Mouse (Mus musculus) kidney, embryonic 16.5 days (tissue): Measurements from ENCODE around the gene Pbx1. TPM values are rescaled to one million over a fixed set of nuclear protein-coding genes. Genes with fewer than 3 reads are reported as not detected.

Experiments
- ATAC-seq: fragments of 200-750 bp; cut with Nextera tagmentation; 2 replicates; pipeline ENCODE4 v1.8.0; 2017; ENCODE audit warnings: moderate TSS enrichment; ENCODE audit not compliant: low FRiP score, low TSS enrichment
- H3K27ac ChIP-seq: fragments of 300-500 bp; sonication (generic); 2 replicates; pipeline ENCODE4 v1.5.1; 2014; ENCODE audit warnings: low read length
- H3K27me3 ChIP-seq: fragments of 300-500 bp; sonication (generic); 2 replicates; pipeline ENCODE4 v1.6.1; 2014; ENCODE audit warnings: low read length, control low read depth, mixed read lengths; ENCODE audit not compliant: insufficient read depth
- H3K36me3 ChIP-seq: fragments of 300-500 bp; sonication (generic); 2 replicates; pipeline ENCODE4 v1.6.1; 2014; ENCODE audit warnings: low read length, control low read depth, mixed read lengths; ENCODE audit not compliant: insufficient read depth
- H3K4me1 ChIP-seq: fragments of 300-500 bp; sonication (generic); 2 replicates; pipeline ENCODE4 v1.6.1; 2014; ENCODE audit warnings: low read length, control low read depth, mixed read lengths; ENCODE audit not compliant: insufficient read depth
- H3K4me2 ChIP-seq: fragments of 300-500 bp; sonication (generic); replicated peaks from 2 replicates; pipeline ENCODE4 v1.6.1; 2014; ENCODE audit warnings: low read depth, low read length
- H3K4me3 ChIP-seq: fragments of 300-500 bp; sonication (generic); 2 replicates; pipeline ENCODE4 v1.5.1; 2014; ENCODE audit warnings: mild to moderate bottlenecking, low read length
- H3K9ac ChIP-seq: fragments of 300-500 bp; sonication (generic); replicated peaks from 2 replicates; pipeline ENCODE4 v1.6.1; 2014; ENCODE audit warnings: low read length
- H3K9me3 ChIP-seq: fragments of 300-500 bp; sonication (generic); 2 replicates; pipeline ENCODE4 v1.6.1; 2016; ENCODE audit warnings: low read length, control low read depth
- WGBS: fragments of 180-500 bp; shearing (Covaris S2); extraction: QIAGEN DNeasy Blood & Tissue Kit; methylation state at CpG from one replicate; pipeline ENCODE4 v1.1.7; 2014; 5-methylcytosine and 5-hydroxymethylcytosine counted together
- polyA plus RNA-seq: library from polyadenylated mRNA; unstranded; fragments of >200 nt; fragmentation: Nextera tagmentation; extraction: Ambion mirVana; gene quantifications from 2 replicates; pipeline ENCODE4 v1.2.1, GENCODE M21; 2015

The Pbx1 gene
- polyA plus RNA-seq, 1 experiment from 2014 or later, result 67.3 TPM

DNA sequence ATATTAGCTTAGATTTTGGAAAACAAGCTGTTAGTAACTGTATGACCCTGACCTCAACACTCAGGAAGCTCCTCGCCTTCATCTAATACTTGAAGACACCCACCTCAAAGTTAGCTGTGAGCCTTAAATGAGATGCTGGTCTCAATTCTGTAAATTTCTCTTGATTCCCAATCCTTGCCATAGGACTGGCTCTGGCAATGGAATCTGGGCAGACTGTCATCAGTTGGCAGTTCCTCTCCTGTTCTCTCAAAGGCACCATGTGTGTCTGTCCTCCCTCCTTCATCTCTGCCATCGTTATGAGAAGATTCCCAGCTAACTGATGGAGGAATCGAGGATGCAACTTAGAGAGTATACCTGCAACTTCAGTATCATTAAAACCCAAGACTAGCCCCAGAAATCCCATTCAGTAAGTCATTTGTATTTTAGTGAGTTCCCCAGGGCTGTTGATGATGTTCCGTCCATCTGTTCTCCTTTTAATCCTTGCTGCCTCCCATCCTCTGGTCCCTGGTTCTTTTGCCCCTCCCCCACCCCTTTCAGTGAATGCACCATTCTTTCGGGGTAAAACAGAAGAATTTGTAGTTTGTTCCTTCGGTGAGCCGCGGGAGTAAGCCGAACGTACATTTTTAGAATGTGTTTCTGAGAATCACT, 353.2 kb downstream of the Pbx1 start:
- no peak overlapping the region for H3K4me2 ChIP-seq
- H3K4me1 ChIP-seq, result no peaks in the 10 kb centered on the region
- H3K9me3 ChIP-seq, result no peaks in the 10 kb centered on the region
- H3K36me3 ChIP-seq, result no peaks in the 10 kb centered on the region
- H3K9ac ChIP-seq, result no peak overlapping the region
- H3K27ac ChIP-seq, result no peak overlapping the region
- WGBS, result 91% methylated on average over 10 of the region's 10 CpGs
- H3K27me3 ChIP-seq, result no peaks in the 10 kb centered on the region
- ATAC-seq, result no peak
- no peak overlapping the region for H3K4me3 ChIP-seq

DNA sequence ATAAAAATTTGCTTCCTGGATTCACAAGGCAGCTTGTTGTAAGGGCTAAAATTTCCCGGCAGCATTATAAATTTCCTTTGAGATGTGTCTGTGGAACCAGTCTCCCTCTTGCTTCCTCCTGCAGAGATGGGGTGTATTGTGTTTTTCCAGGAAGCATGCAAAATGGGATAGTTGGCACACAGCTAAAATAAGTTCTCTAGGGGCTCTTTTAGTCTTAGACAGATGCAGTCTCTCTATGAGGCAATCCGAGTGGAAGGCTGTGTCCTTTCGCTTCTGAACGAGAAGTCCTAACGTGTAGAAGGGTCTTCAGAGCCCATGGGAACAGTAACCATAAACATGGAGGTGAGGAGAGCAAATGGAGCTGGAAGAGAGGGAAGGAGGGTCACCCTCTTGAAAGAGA, 360.1 kb downstream of the Pbx1 start:
- 45% methylated on average over 5 of the region's 5 CpGs for WGBS
- Histone ChIP-seq H3K9me3 (no peaks in the 10 kb centered on the region), H3K4me3 (no peak overlapping the region)

DNA sequence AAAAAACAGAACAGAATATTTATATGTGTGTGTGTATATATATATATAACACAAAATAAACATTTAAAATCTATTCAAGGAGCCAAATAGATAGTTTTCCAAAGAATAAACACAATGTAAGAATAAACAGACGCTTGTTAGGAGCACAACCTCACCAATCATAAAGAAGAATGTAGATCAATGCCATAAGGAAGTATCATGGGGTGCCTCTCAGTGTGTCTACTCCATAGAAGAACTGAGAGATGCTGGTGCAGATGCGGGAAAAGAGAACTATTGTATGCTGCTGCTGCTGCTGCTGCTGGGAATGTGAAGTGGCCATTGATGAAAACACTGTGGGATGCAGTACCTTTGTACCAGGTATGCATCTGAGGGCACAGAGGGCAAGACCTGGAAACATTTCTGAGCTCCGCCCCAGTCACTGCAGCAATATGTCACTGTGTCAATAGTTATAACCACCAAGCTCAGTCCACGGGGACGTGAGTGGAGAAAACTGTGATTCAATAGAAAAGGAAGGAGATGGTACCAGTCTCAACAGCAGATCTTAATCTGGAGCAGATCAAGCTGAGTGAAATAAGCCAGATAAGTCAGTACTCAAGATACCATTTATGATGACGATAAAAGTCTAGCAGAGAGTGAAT, 361.7 kb downstream of the Pbx1 start:
- no peak overlapping the region for H3K4me2 ChIP-seq
- H3K27ac ChIP-seq, result no peak overlapping the region
- 88% methylated on average over 6 of the region's 6 CpGs for WGBS

More for the DNA sequence above, 360.1 kb downstream of the Pbx1 start:
- Histone ChIP-seq H3K36me3 (no peaks in the 10 kb centered on the region), H3K9ac (no peak overlapping the region), H3K27ac (no peak overlapping the region), H3K4me2 (no peak overlapping the region), H3K27me3 (no peaks in the 10 kb centered on the region), H3K4me1 (peaks cover 2% of the 10 kb centered on the region; the same call in 1 of the 2 replicates)
- no peak for ATAC-seq

DNA sequence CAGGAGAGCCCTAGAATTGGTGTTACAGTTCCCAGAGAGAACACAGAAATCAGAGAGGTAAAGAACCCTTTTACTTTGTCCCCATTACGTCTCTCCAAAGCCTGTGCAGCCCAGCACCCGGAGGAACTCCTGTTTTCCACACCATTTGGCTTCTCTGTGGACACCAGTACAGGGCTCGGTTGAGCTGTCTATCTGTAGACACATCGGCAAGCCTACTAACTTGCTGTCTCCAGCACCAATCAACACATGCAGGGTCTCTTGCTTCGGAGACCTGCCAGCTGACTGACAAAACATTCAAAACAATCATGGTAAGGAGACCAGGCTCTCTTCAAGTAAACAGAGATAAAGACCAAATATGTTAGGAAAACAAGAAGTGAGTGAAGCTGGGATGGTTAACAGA, 362.3 kb downstream of the Pbx1 start:
- ATAC-seq, result no peak
- Histone ChIP-seq H3K27me3 (no peaks in the 10 kb centered on the region), H3K9me3 (no peaks in the 10 kb centered on the region), H3K4me3 (no peak overlapping the region), H3K9ac (no peak overlapping the region), H3K4me2 (no peak overlapping the region), H3K27ac (no peak overlapping the region), H3K36me3 (no peaks in the 10 kb centered on the region), H3K4me1 (peaks cover 2% of the 10 kb centered on the region)
- 62% methylated on average over 5 of the region's 5 CpGs for WGBS

More for the DNA sequence above, 361.7 kb downstream of the Pbx1 start:
- Histone ChIP-seq H3K4me1 (peaks cover 2% of the 10 kb centered on the region), H3K9me3 (no peaks in the 10 kb centered on the region), H3K36me3 (no peaks in the 10 kb centered on the region), H3K4me3 (no peak overlapping the region), H3K9ac (no peak overlapping the region), H3K27me3 (no peaks in the 10 kb centered on the region)
- ATAC-seq, result no peak
